Mouse (Mus musculus) hematopoietic stem cell, adult 5-6 weeks (primary cell): ENCODE measurements at regions not wholly inside any gene's neighbourhood (a gene's known extent, or its start where the extent isn't known, plus 50 kb on each side); places are given as distances from the start of the nearest gene placed in this dataset.
"Not testable (repeated sequence)": the region's sequence is repeated elsewhere in the genome, so short reads cannot be mapped to it uniquely, and the experiment has no call there.

Experiments used
- ATAC-seq, 2 experiments: fragments of 125-278 bp in 1 of 2; replicated peaks in 1 of 2; 2 replicates each; pipeline ENCODE4 v1.8.0; 2016 to 2017; ENCODE audit warnings: inconsistent platforms in 2 of 2, mild to moderate bottlenecking in 2 of 2, moderate number of reproducible peaks in 2 of 2, low read depth in 1 of 2, moderate TSS enrichment in 1 of 2; ENCODE audit not compliant: low FRiP score in 2 of 2, poor library complexity in 2 of 2, severe bottlenecking in 2 of 2, insufficient read depth in 1 of 2, low TSS enrichment in 1 of 2

DNA sequence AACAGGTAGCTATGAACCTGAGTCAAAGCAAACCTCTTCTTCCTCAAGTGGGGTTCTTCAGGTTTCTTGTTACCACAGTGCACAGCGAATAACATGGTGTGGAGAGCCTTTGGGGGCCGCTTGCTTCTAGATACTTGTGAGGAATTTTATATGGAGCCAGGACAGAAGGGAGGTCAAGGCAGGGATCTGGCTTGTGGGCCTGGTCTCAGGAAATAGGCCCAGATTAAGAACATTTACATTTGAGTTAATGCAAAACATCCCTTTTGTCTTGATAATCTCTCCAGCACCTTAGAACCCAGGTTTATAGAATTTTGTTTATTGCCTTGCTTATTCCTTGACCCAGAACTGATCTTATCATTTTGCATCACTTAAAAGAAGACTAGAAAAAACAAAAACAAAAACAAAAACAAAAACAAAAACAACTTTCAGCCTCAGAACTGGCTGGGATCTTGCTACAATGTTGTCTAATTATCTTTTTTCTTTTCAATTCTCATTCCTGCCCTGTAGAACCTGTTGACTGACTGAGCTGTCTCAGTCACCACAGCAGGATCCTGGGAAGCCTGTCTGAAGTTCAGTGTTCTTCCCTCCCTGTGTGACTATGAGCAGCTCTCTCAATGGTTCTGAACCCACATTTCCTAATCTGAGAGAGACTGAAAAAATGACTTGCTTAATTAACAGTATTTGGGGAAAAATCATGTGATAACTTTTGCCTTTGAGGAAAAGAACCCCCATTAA lies 341.2 kb upstream of the Ercc4 start:
- no peak for ATAC-seq

DNA sequence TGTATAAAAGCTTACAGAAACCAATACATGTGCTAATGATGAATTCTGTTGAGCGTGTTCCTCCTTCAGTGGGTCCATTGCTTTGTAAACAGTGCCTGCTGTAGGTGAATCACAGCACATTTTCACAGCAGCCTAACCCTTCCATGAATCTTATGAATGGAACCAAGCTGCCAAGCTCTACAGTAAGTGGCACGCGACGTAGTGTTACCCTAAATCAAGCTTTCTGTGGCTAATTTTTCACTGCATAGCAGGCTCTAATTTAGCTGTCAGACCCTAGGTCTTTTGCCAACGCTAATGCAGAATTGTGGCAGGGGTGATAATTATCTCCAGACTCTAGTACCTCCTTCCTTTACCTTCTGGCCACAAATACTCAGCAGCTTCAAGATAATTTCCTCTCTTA lies 339.0 kb upstream of the Ercc4 start:
- ATAC-seq = no peak

DNA sequence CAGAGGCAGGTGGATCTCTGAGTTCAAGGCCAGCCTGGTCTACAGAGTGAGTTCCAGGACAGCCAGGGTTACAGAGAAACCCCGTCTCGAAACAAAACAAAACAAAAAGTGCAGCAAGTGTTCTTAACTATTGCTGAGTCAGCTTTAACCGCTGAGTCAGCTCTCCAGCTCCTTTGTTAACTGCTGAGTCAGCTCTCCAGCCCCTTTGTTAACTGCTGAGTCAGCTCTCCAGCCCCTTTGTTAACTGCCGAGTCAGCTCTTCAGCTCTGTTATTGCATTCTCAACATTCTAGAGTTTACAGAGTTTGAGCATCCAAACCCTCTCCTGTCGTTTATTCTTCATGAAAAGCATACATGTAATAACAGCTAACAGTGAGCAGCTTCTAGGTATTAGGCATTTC lies 336.9 kb upstream of the Ercc4 start:
- no peak for ATAC-seq

DNA sequence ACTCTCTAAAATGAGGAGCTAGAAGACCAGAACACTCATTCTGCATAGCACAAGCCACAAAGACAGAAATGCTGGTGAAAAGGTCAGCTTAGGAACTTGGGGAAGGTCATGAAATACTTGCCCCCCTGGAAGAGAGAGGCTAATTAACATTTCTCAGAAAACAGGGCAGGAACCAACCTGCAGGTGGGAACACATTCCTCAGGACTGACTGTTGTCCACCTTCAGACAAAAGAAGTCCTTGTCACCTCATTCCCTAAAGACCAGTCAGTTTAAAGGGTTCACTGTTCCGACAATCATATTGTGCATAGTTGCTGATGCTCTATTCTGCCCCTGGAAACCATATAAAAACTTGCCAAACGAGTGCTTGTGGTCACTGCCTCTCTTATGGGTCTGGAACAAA lies 333.6 kb upstream of the Ercc4 start:
- ATAC-seq = no peak

DNA sequence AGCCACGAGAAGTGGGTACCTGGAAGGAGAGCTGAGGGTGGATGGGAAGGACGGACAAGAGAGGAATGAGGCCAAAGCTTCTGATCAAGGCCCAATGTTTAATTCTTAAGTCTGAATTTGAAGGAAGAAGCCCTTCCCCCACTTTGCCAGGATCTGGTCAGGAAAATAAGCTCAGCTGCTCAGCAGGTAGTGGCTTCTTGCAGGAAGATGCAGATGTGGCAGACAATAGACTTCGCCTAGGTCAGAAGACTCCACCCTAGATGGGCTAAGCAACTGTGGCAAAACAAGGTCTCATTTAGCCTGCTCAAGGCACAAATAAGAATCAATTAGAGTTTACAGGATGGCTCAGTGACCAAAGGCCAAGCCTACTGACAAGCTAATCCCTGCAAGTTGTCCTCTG lies 330.4 kb upstream of the Ercc4 start:
- no peak for ATAC-seq

DNA sequence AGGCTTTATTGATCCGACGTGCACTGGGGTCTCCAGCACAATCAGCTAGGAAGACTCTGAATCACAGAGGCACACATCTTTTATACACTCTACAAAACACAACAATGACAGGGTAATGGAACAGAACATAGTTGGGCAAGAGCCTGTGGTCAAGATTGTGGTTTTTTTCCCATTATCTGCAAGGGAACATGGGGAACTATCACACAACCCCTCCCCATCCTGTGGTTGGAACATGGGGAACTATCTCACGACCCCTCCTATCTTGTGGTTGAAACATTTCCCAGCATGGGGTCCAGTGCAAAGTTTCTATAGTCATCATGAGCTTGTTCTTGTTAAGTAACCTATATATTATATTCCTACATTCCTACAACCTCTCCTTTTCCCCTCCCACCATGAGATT lies 328.8 kb upstream of the Ercc4 start:
- ATAC-seq = no peak; a peak in 1 of 4 replicates

DNA sequence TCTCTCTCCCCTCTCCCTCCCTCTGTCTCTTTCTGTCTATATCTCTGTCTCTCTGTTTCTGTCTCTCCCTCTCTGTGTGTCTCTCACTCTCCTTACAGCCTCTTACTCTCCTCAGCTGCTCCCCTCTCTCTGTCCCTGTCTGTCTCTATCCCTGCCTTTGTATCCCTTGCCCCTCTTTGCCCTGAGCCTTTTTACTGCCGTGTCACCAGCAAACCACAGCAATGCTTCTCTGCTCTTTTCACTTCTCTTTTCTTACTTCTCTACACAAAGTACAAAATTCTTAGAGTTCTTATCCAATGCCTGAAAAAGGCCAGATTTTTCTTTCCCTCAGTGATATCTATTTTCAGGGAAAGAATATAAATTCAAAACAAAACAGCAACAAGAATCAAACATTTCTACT lies 323.7 kb upstream of the Ercc4 start:
- no peak for ATAC-seq

DNA sequence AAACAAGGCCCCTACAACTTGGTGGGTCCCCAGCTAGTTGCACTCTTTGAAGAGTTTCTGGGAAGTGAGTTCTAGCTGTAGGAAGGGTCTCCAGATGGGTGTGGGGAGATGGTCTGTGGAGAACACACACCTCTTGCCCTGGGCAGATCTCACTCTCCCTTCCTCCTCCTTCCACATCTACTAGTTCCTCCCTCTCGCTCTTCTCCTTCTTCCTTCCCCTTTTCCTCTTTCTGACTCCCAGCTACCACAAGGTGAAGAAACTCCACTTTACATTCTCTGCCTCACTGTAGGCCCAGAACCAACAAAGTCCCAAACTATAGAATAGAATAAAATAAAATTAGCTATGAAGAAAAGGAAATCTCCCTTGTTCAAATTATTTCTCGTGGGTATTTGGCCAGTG lies 311.0 kb upstream of the Ercc4 start:
- ATAC-seq = no peak

DNA sequence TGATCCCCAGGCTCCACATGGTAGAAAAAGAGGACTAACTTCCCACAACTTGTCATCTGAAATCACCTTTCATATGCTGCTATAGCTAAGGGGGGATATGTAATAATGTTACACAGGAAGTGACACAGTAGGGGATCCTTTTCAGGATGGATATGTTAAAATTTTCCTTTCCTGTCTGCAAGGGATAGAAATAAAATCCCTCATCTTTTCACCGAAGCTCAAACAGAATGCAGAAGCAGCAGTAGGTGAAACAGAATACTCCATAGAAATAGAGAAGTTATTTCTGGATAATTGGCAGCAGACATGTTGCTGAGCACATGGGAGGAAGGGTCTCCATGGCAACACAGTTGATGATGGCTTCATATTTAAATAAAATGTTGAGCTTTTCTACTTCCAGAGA lies 309.3 kb upstream of the Ercc4 start:
- ATAC-seq = no peak

DNA sequence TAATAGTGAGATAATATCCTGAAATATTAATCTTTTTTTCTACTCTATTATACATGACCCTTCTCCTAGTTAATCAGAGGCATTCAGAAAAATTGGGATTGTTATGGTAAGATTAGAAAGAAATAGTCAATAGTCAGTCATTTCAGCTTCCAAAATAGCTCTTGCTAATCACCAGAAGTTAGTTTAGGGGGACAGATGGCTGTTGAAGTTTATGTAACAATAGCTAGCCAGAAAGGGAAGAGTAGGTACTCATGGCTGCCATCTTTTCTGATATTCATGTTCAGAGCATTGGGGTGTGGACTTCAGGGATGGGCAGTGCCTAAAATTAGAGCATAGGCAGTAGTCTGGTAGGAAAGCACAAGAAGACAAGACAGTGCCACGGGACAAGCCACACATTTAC lies 306.8 kb upstream of the Ercc4 start:
- ATAC-seq = no peak

DNA sequence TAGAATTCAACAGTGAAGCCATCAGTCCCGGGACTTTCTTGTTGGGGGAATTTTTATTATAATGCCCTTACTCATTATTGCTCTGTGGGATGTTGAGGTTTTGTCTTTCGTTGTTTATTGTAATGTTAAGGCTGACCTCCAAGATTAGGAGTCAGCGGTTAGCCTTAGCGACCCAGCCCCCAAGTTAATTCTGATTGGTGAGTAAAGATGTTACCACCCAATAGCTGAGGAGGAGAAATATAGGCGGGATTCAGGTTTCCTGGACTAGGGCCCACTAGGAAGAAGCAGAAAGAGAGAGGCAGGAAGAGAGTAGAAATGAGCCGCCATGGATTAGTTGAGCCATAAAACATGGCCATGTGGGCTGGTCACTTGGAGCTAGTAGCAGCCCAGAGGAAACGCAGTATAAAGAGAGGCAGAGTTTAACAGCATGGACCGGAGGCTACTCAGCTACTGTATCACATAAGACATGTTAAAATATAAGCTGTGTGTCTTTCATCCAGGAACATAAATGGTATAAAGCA lies 302.1 kb upstream of the Ercc4 start:
- ATAC-seq = no peak

DNA sequence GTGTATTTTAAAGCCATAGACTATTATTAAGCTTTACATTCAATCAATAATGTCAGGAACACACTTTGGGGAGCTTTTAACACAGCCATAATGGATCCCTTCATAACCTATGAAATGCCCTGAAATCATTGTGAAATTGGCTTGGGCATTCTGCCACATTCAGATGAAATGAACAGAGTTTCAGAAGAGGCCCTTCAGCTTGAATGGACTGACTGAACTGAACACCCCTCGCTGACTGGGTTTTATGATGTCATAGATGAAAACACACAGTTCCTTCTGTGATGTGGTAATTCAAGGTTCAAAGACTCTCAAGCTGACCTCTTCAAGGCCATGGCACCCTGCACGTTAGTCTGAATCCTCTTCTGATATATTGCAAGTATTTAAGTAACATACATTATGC lies 298.4 kb upstream of the Ercc4 start:
- ATAC-seq = no peak

DNA sequence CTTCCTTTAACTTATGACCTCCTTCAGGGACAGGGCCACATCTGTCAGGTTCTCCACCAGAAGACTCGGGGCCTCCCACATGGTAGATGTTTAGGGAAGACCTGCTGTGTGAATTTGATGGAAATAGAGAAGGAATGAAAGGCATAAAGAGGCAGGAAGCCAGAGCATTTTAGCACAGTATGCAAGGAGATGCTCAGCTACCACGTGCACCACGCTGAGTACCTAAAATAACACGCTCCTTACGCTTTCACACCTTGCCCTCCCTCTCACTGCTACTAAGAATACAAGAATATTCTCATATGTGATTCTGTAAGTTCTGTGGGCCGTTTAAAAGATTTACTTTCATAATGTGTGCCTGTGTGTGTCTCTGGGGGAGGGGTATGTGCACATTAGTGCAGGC lies 284.8 kb upstream of the Ercc4 start:
- ATAC-seq = no peak

DNA sequence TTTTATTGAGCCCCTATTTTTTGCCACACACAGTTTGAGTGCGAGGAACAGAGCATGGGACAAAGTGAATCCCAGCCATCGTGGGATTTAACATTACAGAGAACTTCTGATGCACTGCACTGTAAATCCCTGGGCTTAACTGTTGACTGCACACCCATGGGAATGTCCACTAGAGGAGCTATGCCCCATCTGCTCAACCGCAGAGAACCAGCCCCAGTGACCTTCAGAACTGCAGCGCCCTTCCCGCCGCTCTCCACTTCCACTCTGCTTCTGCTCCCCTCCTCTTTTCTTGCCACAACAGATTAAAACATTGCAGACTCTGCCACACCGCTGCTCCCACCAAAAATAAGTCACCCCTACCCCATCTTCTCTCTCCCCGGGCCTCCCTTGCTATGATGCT lies 283.3 kb upstream of the Ercc4 start:
- no peak for ATAC-seq

DNA sequence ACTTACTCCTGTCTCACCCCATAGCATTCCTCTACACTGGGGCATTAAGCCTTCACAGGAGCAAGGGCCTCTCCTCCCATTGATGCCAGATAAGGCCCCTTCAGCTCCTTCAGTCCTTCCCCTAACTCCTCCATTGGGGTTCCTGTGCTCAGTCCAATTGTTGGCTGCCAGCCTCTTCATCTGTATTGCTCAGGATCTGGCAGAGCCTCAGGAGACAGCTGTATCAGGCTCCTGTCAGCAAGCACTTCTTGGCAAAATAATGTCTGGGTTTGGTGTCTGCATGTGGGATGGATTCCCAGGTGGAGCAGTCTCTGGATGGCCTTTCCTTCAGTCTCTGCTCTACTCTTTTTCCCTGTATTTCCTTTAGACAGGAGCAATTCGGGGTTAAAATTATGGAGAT lies 278.2 kb upstream of the Ercc4 start:
- not testable (repeated sequence) for ATAC-seq

DNA sequence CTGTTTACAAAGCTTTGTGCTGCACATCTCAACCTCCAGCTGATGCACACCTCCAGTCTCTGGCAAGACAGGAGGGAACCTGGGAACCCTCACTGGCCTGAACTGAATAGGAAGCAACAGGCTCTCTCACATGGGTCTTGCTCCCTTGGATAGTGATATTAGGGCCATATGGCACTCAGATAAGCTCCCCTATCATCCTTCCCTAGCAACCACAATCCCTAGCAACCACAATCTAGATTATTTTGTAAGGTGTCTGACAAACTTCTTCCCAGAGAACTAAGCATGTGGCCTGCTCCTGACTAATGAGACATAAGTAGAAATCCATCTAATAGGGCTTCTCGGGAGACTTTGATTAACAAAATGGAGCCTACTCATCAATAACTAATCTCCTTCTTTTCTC lies 253.1 kb upstream of the Ercc4 start:
- no peak for ATAC-seq

DNA sequence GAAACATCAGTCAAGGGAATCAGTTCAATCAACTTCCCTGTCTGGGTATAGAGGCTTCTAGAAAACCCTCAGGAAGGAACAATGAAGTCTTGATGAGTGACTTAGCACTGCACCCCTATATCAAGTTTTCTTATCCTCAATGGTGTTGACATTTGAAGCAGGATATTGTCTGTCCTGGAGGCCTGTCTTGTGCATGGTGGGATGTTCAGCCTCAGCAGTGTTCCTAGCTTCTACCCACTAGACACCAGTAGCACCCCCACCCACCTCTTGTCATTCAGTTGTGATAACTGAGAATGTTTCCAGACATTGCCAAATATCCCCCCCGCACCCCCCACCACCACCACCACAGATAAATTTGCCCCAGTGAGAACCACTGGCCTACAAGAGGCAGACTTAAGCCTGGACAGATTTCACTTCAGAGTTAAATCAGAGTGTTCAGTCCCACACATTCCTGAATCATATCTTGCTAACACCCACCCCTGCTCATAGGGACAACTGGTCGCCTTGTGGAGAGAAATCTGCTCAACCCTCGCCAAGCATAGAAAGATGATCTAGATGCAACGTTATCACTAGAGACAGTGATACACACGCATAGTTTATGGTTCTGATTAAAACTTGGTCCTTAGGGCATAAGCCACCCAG lies 249.6 kb upstream of the Ercc4 start:
- ATAC-seq = no peak

DNA sequence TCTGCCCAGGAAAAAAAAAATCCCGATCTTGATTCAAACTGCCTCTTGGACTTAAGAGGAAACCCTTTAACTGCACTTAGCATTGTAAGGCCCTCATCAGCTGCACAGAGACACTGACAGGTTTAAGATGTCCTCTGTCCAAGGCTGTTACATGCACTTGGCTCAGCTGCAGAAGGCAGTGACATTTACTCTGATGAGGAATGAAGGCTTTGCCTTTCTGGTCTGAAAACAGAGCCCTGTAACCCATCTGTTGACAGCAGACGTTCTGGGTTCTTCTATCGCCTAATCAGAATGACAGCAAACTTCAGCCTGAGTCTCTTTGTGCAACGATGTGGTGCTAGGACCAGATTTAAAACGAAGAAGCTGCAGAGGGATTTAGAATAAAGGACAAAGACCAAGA lies 246.9 kb upstream of the Ercc4 start:
- ATAC-seq = no peak

DNA sequence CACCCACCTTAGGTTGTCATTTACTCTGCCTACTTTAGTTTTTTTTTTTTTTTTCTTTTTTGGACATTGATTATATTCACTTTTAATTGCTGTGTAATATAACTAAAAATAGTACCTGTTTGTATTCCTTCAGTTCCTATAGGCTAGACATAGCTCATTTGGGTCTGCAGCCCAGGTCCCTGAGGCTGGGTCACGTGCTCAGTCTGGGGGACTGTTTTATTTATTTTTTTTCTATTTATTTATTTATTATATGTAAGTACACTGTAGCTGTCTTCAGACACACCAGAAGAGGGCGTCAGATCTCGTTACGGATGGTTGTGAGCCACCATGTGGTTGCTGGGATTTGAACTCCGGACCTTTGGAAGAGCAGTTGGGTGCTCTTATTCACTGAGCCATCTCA lies 231.2 kb upstream of the Ercc4 start:
- not testable (repeated sequence) for ATAC-seq
